Mouse (Mus musculus): Measurements from ENCODE around the gene Mcrs1.
"Not testable (repeated sequence)": the region's sequence is repeated elsewhere in the genome, so short reads cannot be mapped to it uniquely, and the experiment has no call there.

The Mcrs1 gene

DNA sequence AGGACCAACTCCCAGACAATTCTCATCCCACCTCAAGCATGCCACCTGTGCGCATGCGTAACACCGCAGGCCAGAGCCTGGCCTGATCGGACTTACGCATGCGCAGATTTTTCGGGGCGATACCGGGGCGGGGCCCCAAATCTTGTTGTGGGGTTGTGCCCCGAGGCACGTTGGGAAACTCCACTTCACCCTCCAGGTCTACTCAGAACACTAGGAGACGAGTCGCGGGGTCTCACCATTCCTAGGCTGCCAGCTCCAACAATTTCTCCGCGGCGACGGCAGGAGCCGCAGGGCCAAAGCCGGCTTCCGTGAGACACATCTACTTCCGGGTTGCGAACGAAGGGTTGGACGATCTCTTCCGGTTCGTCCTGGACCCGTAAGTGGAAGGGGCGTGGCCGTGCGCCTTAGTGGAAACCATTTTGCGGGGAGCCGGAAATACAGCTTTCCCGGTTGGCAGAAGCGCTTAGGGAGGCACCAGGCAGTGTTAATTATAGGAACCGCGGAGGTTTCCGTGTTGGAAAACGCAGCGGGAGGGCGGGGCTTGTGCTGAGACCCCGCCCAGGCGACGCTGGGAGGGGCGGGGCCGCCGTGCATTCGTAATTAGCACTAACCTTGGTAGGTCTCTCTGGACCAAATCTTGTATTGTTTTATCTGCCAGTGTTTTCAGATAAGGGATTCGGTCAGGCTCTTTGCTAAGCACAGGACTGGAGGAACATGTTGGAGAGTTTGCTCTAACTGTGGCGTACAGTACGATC is at the start of gene Mcrs1:
Gene Mcrs1, minus strand, starts transcription at position 336 of the 755 bp plus-strand sequence.
- in situ Hi-C loops (cut with MboI, MseI) = no loop called here

DNA sequence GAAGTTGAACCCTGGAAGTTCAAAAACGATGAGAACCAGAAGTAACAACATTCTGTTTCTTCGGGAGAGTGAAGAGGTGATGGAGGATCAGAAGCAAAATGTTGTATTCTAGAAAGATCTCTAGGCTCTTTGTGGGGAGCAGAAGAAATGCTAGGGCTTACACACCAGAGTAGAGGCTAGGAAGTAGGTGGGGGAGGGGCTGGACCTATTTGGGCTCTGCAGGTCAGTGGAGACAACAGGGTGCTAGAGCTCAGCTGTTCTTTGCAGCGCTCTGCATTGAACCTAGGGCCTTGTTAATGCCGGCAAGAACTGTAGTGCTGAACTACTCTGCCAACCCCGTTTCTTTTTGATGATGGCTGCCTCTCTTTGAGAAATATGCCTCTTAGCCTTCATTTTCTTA is 44.5 kb upstream of the Mcrs1 start:
- in situ Hi-C loops (cut with MboI, MseI) = no loop called here

DNA sequence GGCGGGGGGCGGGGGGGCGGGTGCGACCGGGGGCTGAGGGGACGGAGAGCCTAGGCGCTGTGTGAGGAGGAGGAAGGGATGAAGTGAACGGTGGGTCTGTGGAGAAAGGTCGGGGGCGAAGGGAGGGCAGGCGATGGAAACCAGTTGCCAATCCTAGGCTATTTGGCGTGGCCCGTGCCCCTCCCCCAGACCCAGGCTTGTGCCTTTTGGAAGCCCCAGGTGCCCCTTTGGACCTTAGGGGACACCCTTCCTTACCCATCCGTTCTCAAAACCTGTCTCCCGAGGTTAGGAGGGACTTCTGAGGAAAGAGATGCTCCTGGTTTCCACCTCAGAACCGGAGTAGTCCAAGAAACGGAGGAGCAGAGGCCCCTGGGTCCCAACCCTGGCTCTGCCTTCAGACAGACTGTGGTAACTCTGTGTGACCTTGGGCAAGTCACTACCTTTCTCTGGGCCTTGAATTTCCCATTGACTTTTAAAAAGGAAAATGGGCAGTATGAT is 43.8 kb upstream of the Mcrs1 start, which contains the start of gene Fam186b:
Gene Fam186b, minus strand, starts transcription at position 405 of the 498 bp plus-strand sequence.
- in situ Hi-C loops (cut with MboI, MseI) = no loop called here

DNA sequence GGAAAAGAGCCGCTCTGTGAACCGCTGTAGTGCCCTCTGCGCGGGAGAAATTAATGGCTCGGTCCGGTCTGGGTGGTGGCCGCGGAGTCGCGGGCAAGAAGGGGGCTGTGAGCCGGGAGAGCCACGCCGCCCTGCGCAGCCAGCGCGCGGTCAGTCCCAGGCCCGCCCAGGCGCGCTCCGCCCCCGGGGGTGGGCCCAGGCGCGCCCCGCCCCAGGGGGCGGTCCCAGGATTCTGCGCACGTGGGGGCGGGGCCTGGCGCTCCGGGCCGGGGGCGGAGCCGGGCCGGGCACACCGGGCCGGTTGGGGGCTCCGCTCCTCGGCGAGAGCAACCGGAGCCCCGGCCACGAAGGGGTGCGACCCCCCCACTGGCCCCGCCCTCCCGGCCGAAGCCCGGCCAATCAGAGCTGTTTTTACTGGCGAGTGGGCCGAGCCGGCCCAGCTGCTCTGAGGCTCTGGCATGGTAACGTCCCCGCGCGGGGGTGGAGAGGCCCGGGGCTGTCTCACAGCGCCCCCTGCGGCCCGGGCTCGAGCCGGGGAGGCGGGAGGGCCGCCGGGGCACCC is 43.1 kb upstream of the Mcrs1 start, which contains the start of gene Prpf40b:
Gene Prpf40b, plus strand, starts transcription at position 275 of the 562 bp plus-strand sequence.
- in situ Hi-C loops (cut with MboI, MseI) = no loop called here

DNA sequence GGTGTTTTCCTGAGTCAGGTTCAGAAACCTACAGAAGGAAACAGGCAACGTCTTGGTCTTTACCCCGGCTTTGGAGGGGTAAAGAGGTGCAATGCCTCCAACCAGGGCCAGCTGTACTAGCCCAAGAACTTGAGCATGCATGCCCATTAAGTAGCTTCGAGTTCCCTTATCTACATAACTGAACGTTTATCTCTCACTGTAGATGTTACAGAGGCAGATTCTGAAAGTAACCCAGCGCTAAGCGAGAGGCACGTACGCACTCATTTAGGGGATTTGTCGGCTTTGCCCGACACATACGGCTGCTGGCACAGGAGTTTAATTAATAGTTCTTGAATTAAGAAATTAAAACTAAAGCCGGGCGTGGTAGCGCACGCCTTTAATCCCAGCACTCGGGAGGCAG is 42.5 kb upstream of the Mcrs1 start:
- in situ Hi-C loops (cut with MboI, MseI) = no loop called here

DNA sequence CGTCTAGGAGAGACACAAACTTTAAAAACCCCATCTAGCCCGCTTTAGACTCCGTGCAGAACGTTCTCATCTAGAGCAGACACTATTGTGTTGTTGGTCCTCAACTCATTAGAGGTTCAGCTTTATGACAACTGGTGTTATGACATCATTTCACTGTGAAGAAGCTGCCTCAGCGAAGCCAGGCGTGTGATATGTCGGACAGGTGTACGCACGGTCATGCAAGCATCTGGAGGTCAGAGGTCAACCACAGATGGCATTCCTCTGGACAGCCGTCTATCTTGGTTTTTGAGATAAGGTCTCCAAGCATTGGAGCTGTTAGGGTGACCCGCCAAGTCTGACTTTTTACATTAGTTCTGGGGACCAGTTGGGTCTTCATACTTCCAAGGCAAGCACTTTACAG is 38.8 kb upstream of the Mcrs1 start:
- in situ Hi-C loops (cut with MboI, MseI) = no loop called here

DNA sequence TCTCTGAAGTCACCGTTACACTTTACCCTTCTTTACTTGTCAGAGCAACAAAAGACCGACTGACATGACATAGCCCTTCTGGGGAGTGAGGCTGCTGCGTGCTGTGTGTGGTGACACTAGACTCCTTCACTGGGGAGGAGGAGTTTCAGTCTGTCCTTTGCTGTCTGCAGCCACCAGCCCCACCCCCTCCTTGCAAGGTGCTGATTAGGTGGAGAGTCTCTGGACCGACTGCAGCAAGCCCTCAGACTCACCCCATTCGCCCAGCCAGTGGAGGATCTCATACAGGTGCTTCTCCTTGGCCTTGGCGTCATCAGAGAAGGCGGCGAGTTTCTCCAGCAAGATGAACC is 33.4 kb upstream of the Mcrs1 start:
- in situ Hi-C loops (cut with MboI, MseI) = no loop called here

DNA sequence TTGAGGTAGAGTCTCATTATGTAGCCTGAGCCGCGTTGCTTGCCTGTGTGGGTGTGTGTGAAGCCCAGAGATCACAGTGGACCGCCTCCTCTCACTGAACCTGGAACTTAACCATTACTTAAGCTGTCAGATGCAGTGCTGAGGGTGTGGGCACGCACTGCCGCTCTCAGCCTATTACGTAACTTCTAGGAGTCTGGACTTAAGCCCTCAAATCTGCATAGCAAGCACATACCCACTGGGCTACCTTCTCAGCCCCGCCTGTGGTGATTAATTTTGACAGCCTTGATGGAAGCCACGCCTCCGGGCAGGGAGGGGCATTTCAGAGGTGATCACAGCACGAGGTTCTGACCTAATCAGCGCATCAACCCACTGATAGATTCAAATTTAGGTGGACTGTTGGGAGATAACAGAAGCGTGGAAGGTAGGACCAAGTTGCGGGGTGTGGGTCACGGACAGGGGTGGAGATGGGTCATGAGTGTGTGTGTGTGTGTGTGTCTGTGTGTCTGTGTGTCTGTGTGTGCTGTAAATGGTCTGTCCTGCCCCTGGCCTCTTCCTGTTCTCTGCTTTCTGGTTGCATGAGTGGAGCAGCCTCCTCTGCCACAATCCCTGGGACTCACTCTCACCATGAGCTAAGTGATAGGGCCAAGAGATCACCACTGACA is 32.9 kb upstream of the Mcrs1 start:
- in situ Hi-C loops (cut with MboI, MseI) = no loop called here

DNA sequence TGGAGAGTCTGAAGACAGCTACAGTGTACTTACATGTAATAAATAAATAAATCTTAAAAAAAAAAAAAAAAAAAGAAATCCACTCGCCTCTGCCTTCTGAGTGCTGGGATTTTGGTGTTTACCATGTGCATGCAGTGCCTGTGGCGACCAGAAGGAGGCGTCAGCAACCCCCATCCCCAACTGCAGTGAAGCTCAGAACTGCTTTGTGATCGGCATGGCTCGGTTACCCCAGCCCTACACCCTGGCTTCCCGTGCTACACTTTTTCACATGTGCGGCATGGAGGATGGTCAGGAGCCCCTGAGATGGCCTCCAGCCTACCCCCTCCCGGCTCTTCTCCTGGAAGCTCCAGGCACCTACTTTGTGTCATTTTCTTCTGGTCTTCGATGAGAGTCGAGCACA is 31.7 kb upstream of the Mcrs1 start:
- in situ Hi-C loops (cut with MboI, MseI) = no loop called here

DNA sequence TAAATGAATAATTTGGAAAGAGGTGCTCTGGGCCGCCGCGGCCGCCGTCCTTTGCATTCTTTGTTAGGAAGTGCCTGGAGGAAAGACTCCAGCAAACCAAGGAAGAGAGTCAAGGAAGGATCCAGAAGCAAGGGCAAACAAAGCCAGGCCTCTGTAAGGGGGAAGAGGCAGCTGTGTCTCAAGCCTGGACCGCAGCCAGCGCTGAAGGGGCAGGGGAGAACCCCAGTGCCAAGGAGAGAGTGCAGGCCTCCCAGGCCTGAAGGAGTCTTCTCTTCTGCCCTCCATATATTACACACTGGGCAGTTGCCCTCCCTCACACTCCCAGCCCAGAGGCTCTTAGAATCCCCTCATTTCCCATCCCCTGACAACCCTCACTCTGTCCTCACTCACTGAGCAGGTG is 26.5 kb upstream of the Mcrs1 start:
- in situ Hi-C loops (cut with MboI, MseI) = no loop called here

DNA sequence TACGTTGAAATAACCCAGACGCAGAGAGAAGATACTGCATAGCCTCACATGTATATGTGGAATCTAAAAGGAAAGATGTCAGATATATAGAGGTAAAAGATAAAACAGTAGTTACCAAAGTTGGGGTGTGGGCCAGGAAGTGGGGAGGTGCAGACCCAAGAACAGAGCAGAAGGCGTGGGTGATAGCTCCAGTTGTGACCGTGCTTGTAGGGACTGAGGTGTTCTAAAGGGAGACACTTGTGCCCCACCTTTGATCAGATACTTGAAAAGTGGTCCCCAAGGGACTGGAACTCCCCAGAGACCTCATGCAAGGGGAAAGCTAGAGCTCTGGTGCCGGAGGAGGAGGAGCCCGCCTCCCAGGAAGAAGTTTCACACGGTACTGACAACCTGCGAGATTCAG is 24.3 kb upstream of the Mcrs1 start:
- in situ Hi-C loops (cut with MboI, MseI) = no loop called here

DNA sequence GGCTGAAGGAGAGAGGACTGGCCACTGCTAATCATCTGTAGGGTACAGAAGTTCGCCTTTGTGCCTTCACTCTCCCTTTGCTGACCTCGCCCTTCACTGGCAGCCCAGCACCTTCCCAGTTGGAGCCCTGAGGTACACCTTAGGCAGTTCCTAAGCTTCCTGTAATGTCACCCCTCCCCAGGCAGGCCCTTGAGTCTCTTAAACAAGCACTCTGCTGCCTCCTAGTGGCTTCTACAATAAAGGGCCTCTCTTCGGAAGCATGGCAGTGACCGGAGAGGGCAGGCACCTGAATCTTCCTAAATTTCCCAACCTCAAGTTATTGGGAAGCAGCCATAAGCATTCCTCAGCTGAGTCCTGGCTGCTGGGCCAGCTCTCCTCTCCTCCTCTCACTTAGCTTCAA is 13.9 kb upstream of the Mcrs1 start:
- in situ Hi-C loops (cut with MboI, MseI) = loop anchor here (5.0 kb wide), 1 partner anchor 48 kb away; no protein-coding TSS in a partner anchor

DNA sequence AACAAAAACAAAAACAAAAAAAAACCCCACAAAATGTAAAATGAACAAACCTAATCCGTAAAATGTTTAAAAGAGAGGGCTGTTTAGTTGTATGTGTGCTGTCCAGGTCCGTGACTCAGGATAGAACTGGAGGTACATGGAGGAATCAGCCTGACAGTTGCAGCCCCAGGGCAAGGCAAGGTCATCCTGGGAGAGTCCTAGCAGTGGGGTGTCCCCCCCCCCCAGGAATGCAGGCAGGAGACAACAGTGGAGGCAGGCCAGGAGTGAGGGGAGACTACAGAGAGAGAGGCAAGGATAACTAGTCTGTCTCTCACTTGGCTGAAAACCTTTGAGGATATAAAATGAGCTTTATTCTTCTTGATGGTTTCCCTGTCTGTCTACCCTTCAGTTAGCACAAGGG is 12.6 kb upstream of the Mcrs1 start:
- in situ Hi-C loops (cut with MboI, MseI) = no loop called here

DNA sequence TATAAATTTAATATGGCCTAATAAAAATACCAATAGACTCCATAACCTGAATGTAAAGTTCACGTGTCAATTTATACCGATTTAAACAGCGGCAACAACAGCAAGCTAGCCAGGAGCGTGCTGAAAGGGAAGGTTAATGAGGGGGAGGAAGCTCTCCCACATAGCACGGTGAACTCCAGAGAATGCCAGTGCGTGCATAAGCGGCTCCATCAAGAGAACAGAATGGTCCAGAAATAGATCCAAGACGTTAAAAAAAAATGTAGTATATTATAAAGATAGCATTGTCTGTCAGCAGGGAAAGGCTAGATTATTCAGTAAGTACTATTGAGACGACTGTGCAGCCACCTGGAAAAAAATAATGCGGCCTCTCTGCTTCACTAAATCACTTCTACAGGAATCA is 10.9 kb upstream of the Mcrs1 start:
- in situ Hi-C loops (cut with MboI, MseI) = no loop called here

DNA sequence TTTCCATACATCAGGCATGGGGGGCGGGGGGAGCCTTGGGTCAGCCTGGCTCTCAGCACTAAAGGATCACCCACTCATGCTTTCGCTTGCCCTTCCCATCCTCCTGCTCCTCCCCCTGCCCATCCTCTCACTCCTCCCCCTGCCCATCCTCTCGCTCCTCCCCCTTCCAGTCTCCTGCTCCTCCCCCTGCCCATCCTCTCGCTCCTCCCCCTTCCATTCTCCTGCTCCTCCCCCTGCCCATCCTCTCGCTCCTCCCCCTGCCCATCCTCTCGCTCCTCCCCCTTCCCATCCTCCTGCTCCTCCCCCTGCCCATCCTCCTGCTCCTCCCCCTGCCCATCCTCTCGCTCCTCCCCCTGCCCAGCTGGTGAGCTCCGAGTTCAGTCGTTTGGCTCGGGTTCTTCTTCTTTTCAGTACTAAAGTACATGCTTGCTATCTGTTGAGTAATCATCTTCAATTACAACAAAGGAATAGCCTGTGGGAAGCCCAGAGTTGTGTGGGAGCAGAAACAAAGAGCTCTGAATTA is 8.0 kb upstream of the Mcrs1 start:
- in situ Hi-C loops (cut with MboI, MseI) = no loop called here

DNA sequence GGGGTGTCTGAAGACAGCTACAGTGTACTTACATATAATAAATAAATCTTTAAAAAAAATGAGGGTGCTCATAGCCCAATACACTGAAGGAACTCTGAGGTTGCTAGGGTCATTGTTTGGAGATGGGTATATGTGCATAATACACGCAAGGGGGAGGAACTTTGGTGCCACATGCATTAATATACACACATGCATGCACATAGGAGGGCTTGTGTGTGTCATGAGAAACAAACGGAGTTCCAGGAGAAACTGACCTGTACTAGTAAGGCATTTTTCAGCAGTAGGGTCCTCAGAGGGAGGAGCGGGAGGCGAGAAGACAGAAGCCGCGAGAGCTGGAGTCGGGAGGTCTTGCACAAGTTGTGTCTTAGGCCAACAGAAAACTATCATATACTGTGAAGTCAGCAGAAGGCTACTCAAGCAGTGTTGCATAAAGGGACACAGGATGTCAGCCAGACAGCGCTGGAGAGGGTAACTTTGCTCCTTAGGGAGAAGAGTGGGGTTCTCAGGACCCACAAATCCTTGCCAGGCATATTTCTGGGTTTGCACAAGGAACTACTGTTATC is 7.5 kb upstream of the Mcrs1 start:
- in situ Hi-C loops (cut with MboI, MseI) = no loop called here

DNA sequence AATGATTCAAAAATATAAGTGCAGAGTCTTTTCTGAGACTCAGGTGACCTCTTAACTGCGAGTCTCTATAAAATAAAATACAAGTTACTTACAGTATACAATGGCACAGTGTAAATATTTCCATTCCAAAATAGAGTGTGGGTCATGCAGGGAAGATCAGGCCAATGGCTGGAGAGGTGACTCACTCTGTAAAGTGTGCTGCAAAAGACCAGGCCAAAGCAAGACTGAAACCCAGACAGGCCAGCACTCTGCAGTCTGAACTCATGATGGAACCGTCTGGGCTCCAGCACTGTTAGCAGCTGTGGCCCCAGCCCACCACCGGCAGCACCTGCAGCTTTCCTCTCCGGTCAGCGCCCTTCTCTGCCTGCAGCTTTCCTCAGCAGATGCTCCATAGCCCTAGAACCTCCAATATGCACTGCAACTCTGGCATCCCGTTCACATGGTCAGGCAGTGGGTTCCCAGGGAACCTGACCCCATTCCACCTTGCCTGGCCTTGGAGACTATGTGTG is 3.5 kb upstream of the Mcrs1 start:
- in situ Hi-C loops (cut with MboI, MseI) = no loop called here

DNA sequence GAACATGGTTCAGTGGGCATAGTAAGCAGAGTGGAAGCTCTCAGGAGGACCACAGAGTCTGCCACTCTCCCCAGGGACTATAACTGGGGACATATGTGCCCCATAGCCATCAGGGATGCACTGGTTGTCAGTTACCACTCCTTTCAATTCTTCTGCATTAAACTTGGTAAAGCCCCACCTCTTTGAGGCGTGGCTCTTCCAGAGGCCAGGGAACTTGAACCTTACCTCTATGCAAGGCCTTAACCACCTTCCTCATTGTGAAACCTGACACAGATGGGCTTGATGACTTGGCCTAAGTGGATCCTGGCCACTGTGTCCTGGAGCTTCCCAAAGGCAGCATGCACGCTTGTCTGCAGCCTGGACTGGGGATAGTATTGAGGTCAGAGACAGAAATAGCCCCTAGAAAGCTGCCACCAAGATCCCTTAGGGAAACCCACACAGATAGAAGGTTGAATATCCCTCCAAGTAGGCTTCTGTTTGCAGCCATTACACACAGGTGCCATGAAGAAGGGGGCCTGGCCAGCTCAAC is 2.8 kb upstream of the Mcrs1 start:
- in situ Hi-C loops (cut with MboI, MseI) = no loop called here

DNA sequence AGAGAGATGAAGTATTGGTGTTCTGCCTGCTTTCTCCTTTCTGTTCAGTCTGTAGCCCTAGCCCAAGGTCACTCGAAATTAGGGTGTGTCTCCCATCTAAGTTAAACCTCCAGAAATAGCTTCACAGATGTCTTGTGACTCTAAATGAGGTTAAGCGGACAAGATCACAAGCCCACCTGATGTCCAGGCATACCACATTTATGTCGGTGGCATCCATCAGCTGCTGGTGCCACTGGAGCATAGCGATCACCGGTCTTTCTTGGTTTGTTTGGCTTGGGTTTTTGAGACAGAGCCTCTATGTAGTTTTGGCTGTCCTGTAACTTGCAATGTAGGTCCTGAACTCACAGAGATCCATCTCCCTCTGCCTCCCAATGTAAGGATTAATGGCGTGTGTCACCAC is 2.0 kb upstream of the Mcrs1 start:
- in situ Hi-C loops (cut with MboI, MseI) = no loop called here

DNA sequence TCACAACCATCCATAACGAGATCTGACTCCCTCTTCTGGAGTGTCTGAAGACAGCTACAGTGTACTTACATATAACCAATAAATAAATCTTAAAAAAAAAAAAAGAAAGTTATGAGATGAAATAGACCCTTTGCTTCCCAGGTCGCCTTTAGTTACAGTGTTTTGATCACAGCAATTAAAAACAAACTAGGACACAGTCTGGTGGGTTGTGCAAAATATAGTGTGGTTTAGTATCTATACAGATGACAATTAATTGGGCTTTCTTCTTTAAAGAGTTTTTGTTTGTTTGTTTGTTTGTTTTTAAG is 1.4 kb upstream of the Mcrs1 start:
- in situ Hi-C loops (cut with MboI, MseI) = not testable (repeated sequence)

DNA sequence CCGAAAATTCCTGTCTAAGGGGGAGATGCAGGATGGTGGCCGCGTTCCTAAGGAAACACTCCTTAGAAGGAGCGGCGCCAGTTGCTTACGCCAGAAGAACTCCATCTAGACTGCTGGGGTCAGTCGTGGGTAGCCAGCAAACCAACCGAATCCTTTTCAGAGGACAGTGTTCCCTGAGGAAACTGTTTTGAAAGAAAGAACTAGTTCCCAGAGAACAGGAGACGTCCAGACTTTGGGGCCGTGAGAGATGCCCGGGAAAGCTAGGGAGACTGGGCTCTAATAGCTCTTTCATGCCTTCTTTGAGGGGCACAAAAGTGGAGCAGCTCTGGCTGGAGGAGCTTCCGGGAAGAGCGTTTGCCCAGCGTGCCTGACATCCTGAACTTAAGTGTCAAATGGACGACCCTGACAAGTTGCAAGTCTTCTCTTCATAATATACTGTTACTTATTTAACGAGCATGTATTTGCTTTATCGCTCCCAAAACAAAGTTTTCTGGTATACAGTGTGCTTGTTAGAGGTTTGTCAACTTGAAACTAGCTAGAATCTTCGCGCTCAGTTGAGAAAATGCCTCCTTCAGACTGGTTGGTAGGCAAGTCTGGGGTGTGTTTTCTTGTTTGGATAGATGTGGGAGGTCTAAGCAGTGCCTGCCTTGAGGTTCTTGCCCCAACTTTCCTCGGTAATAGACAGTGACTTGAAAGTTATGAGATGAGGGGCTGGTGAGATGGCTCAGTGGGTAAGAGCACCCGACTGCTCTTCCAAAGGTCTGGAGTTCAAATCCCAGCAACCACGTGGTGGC is 817 bp upstream of the Mcrs1 start:
- in situ Hi-C loops (cut with MboI, MseI) = no loop called here

Data from T-helper 17 cell (primary cell).